Mouse (Mus musculus) heart, postnatal 25 days (tissue): Measurements from ENCODE around the gene Dll3. TPM values are rescaled to one million over a fixed set of nuclear protein-coding genes. Genes with fewer than 3 reads are reported as not detected.
A peak's percentile ranks its signal among the peaks of the same experiment; 100 is the strongest.

Source experiments
- DNase-seq: peaks from one replicate; pipeline ENCODE4 v3.0.0; 2022; ENCODE audit warnings: low spot score
- intact Hi-C: fragments of 180-260 bp; cut with DNase I; formaldehyde crosslinking; loops from one replicate; pipeline ENCODE4 v1.15.1; 2025
- total RNA-seq, 2 experiments: library from RNA; stranded (reverse); gene quantifications; 2 replicates each; pipeline ENCODE4 v1.2.3; 2021

The Dll3 gene
- not detected for total RNA-seq

DNA sequence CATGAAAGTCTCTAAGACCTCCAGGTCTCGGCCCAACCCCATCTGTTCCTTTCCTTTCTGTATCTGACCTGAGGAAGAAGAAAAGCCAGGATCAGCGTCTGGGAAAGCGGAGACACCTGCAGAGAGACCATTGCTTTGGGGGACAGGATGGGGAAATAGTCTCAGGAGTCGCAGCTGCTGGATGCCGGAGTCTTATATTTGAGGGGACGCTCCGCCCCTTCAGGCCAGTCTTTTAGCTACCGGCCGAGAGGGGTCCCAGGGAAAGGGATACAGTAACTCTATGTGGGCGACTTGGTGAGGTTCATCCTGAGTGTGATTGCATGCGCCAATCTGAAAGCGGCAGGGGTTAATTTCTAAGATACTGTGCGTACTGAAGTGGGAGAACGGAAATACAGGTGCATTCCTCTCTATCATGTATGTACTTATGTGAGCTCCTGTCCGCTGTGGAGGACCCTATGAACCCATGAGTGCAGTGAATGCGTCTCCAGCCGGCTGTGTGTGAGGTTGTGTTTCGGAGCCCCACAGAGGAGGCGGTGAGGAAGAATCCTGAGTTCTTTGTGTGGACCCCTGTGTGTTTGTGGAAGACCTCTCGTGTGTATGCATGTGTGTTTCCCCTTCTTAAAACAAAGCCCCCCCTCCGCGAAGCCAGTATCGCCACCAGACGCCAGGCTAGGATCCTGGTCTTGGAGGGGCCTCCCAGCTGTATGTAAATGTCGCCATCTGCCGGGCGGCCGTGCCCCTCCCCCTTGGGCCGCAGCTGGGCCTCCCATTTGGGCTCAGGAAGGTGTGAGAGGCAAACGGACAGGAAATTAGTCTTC, at the start of gene Dll3:
Dll3 (minus strand) TSS at position 623 of the 818 bp plus-strand sequence.
- peak; percentile 19 for DNase-seq
- intact Hi-C loops: loop anchor here (2.0 kb wide), 1 partner anchor 23 kb away; no protein-coding TSS in a partner anchor

DNA sequence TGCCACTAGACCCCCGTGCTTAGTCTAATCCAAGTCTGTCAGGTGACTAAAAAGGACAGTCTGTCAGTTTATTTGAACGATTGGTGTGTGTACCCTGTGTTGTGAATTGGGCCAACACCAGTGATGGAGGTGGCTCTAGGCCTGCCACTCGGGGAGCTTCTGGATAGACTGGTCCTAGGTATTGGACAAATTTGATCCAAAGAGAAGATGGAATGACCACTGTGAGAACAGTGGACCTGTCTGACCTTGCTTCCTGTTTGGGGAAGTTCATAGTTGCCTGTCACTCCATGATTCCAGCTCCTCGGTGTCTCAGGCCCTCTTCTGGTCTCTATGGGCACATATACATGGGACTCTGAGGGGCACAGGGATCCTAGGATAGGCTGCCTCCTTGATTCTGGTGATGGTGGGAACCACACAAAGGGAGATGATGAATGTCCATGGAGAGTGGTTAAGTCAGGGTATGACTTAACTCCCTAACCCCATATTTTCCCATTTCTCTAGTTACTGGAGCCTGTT, 49.7 kb upstream of the Dll3 start:
- intact Hi-C loops: loop anchor here (2.0 to 5.0 kb wide), 2 partner anchors 19 to 86 kb away; partner anchors contain the start of gene Gmfg
- DNase-seq: no peak

DNA sequence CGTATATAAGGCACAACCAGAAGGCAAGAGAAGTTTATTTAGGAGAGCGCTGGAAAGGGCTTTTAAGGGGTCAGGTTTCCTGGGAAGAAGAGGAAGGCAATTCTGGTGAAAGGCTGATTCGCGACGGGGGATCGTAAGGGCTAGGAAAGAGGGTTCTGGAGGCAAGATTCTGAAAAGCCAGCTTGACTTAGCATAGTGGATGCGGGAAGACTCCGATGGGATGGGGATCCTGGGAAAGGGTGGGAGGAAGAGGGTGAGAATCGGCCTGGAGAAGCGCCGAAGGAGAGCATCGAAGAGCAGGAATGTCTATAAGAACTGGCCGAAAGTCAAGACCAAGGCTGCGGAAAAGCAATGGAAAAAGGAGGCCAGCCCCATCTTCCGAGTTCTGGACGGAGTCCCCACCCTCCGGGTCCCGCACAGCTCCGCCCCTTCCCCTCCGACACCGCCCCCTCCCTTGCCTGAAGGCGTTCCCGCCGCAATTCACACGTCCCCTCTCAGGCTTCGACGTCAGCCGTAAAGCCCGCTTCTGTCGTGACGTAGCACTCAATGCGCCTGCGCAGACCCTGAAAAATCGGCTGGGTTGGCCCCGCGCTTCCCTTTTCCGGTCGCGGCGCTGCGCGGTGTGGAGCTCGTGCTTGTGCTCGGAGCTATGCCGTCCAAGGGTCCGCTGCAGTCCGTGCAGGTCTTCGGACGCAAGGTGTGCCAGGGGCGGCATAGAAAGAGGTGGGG, 48.3 kb upstream of the Dll3 start, which contains the start of gene Rps16:
Rps16 (plus strand) TSS at position 498 of the 729 bp plus-strand sequence.
- intact Hi-C loops: loop anchor here (2.0 to 5.0 kb wide), 2 partner anchors 20 to 87 kb away; partner anchors contain the start of gene Gmfg
- DNase-seq: peak; percentile 96

DNA sequence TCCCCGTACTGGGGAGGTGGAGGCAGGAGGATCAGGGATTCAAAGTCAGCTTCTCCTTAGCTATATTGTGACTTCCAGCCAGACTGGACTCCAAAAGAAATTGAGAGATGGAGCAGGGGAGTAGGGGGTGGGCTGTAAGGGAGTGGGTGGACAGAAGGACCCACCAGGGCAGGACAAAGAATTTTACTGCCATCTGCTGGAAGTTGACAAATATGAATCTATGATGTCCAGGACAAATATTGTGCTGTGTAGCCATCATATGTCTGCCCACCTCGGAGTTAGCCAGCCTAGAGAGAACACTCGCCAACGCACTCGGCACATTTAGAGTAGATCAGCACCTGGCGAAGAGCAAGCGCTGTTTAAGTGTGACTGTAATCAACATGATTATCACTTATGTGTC, 46.6 kb upstream of the Dll3 start:
- DNase-seq: no peak
- intact Hi-C loops: loop anchor here (5.0 kb wide), 1 partner anchor 71 kb away; the partner anchor contains the start of gene Eid2b

DNA sequence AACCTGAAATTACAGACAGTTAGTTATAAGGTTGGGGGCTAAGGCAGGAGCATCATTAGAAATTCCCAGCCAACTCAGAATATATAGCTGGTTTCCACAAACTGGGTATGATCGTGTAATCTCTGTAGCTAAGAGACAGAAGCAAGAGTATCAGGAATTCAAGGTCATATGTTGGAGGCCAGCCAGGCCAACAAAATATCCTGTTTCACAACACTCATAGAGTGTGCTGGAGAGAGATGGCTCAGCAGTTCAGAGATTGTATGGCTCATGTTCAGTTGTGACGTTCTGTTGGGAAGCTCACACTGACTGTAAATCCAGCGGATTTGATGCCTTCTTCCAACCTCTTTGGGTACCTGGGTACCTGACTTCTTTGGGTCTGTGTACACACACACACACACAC, 45.7 kb upstream of the Dll3 start:
- intact Hi-C loops: loop anchor here (5.0 kb wide), 1 partner anchor 70 kb away; the partner anchor contains the start of gene Eid2b
- DNase-seq: no peak

DNA sequence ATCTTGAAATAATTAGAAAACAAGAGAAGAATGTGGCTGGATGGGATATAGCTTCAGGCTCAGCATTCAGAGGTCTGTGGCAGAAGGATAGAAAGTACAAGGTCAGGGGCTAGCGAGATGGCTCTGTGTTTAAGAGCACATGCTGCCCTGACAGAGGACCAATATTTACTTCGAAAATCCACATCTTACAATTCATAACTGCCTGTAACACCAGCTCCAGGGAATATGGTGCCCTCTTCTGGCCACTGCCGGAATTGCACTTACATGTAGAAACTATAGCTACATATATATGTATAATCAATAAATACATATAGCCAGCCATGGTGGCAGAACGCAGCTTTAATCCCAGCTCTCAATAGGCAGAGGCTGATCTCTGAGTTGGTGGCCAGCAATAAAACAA, 42.6 kb upstream of the Dll3 start:
- intact Hi-C loops: loop anchor here (5.0 kb wide), 1 partner anchor 67 kb away; the partner anchor contains the start of gene Eid2b
- no peak for DNase-seq

DNA sequence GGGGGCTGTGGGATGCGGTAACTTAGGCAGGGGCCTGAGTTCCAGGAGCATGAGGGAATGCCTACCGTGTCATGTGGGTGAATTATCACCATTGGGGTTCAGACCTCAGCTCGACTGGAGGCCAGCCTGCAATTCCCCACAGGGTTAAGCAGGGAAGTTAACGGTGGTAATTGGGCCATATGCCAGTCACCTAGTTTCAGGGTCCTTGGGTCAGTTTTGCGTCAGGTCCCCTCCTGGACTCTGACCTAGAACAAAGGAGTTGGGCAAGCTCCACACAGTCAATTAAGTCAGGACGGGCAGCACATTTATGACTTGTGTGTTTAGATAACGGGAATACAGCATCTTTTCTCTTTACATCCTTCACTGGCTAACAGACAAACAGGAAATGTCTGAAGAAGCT, 39.3 kb upstream of the Dll3 start:
- intact Hi-C loops: no loop called here

DNA sequence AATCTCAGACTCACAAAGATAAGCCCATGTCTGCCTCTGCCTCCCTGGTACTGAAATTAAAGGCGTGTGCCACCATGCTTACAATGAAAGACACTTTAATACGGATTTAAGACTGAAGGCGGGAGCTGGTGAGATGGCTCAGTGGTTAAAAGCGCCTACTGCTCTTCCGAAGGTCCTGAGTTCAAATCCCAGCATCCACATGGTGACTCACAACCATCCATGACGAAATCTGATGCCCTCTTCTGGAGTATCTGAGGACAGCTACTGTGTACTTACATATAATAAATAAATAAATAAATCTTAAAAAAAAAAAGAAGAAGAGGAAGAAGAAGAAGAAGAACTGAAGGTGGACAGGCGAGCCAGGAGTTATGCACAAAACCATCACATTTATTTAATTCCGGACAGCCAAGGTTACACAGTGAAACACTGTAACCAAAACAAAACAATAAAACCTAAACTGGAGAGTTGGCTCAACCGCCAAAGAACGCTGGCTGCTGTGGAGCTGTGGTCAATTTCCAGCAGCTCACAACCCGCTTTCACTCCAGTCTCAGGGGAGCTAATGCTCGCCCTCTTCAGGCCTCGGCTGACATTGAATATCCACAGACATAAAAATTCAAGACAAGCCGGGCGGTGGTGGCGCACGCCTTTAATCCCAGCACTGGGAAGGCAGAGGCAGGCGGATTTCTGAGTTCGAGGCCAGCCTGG, 37.3 kb upstream of the Dll3 start:
- DNase-seq: peak; percentile 37
- intact Hi-C loops: no loop called here

More for the DNA sequence above, 39.3 kb upstream of the Dll3 start:
- DNase-seq: no peak

DNA sequence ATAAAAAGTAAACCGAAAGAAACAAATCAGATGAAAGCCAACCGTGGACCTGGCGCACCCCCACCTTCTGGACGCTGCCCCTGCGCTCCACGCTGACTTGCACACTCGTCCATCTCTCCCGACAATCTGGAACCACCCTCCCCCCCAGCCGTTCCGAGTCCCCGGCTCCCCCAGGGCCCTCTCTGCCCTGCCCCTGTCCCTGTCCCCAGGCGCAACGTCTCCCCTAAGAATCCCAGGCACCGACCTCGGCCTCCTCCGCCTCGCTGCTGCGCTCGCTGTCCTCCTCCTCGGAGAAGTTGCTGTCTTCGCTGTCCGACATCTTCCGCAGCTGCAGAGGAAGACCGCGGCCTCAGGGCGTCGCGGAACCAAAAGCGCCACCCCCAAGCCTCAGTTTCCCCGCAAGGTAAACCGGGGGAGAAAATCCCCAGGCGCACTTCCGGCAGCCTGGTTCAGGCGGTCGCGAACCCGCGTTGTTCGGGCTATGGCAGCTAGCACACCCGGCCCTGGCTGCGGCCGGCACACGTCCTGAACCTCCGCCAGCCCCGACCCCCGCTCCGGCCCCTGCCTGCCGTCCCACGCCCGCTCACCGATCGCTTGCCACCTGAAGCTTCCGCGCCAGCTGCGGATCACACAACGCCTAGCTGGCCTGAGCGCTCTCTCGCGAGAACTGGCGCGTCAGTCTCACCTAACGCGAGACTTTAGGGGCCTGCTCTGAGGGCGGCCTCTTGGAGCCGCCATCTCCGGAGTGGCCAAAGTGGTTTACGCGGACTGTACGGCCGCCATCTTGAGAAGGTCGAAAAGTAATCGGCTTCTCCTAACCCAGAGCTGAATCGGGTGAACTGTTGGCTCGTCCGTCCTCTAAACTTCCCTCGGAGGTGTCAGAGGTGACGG, 36.3 kb upstream of the Dll3 start, which contains the start of gene Supt5:
Supt5 (minus strand) TSS at position 639 of the 891 bp plus-strand sequence.
- DNase-seq: peak; percentile 96
- intact Hi-C loops: no loop called here

DNA sequence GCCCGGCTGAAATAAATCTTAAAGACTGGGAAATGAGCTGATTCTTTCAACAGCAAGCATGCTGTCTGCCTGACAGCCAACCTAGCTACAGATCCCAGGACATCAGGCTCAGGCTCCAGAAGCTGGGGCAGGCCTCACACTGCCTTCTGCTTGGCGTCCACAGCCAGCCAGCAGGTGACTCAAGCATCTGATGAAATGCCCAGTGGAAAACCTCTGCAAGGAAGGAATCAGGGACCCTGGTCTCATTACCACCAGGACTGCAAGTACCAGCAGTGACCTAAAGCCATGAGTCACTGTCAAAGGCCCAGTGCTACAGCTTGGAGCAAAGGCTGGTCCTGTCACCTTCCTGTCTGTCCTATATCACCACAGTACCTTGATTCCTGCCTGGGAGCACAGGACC, 33.4 kb upstream of the Dll3 start:
- no peak for DNase-seq
- intact Hi-C loops: no loop called here

DNA sequence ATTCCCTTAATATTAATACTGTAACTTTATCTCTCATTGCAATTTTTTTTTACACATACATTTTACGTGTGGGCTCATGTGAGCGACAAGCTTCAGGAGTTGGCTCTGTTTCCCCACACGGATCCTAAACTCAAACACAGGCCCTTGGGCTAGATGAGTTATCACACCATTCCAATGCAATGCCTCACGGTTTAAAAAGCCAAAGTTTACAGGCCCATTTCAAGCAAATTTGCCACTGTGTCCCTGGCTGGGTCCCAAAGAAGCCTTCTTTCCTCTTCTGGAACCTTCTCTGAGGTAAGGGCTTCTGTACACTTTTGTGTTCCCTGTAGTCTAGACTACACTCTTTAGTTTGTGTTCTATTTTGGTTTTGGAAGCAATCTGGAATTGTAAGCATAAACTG, 32.5 kb upstream of the Dll3 start:
- DNase-seq: no peak
- intact Hi-C loops: no loop called here

DNA sequence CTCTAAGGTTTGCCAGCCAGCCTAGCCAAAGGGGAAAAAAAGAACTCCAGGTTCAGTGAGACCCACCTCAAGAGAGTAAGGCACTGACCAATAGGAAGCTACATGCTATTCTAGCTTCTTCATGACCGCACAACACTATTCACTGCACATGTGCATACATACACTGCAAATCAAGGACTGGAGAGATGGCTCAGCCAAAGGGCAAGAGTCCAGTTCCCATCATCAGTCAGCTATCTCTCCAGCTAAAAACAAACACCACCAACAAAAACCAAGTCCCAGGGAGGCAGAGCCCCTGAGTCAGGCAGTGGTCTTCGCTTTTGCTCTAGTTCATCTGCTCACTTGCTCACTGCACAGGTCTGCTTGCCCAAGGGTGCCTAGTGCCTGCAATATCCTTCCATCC, 26.2 kb upstream of the Dll3 start:
- intact Hi-C loops: no loop called here
- no peak for DNase-seq

DNA sequence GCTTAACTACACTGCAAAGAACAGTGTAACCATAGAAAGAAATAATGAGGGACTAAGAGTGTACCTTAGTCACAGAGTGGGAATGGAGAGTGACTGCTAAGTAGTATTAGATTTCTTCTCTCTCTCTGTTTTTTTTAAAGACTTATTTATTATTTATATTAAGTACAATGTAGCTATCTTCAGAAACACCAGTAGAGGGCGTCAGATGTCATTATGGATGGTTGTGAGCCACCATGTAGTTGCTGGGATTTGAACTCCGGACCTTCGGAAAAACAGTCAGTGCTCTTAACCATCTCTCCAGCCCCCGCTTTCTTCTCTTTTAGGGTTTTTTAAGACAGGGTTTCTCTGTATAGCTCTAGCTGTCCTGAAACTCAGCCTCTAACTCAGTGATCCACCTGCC, 24.4 kb upstream of the Dll3 start:
- intact Hi-C loops: no loop called here
- no peak for DNase-seq

DNA sequence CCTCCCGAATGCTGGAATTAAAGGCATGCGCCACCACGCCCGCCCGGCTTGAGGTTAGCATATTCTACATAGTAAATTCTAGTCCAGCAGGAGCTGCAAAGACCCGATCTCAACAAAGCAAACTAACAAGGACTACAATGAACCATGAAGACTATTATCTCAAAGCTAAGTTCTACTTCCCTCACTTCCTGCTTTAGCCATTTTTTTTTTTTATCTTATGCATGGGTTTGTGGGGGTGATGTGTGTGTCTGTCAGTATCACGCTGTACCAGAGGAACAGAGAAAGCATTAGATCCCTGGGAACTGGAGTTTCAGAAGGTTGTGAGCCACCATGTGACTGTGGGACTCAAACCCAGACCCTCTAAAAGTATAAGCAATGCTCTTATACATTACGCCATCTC, 23.3 kb upstream of the Dll3 start:
- intact Hi-C loops: no loop called here
- no peak for DNase-seq

DNA sequence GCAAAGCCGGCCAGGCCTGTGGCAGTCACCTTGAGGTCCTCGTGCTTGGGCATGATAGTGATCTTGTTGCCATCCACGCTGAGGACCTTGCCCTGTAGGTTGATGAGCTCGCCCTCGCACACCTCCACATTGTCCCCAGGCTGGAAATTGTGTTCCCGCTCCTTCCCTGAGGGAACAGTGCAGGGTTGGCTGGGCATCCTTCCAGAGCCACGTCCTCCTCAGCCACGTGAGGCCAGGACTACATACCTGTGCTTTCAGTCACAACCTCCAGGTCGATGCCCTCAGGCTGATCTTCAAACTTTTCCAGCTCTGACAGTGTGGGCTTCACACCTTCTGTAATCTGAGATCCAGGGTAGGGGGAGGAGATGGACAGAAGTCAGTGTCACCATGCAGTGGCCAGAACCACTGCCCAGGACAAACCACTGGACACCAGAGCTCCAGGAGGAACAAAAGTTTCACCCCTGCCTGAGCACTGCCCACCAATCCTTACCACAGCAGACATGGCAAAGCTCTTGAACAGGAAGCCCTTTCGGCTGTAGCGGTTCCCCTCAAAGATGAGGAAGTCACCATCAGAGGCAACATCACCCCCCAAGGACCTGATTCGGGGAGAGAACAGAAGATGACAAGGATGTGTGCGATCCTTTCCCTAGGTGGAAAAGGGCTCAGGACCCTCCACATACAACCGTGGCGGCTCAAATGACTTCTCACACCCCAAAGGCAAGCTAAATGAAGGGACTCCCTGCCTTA, 20.1 kb upstream of the Dll3 start:
- no peak for DNase-seq
- intact Hi-C loops: no loop called here

DNA sequence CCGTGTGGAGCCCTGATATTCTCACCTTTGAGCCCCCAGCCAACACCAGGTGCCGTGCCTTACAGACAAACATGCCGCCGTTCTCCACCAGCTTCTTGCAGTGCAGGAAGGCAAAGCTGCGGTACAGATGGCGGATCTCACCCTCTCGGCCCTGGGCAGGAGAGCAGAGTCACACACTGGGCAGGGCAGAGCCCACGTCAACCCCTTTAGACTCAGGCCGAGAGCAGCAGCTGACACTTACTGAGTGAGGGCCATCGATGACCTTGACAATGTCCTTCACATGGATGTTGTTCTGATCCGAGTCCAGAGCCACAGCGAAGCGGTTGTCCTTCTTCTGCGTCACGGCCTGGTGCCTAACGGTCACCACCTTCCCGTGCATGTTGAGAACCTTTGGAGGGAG, 16.7 kb upstream of the Dll3 start:
- intact Hi-C loops: no loop called here
- DNase-seq: no peak

DNA sequence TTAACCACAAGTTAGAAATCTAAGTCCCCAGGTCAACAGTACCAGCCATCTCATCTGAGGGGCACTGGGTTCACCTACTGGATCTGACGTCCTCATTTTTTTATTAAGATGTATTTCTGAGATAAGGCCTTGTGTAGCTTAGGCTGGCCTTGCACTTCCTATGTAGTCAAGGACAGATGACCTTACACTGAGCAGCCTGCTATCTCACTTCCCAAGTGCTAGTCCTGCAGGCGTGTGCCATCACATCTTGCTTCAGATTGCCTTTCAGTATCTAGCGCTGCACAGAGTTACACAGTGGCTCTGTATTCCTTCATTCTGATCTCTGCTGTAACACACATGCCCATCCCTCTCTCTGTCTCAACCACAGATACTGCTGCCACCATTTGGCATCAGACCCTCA, 16.0 kb upstream of the Dll3 start:
- no peak for DNase-seq
- intact Hi-C loops: no loop called here

DNA sequence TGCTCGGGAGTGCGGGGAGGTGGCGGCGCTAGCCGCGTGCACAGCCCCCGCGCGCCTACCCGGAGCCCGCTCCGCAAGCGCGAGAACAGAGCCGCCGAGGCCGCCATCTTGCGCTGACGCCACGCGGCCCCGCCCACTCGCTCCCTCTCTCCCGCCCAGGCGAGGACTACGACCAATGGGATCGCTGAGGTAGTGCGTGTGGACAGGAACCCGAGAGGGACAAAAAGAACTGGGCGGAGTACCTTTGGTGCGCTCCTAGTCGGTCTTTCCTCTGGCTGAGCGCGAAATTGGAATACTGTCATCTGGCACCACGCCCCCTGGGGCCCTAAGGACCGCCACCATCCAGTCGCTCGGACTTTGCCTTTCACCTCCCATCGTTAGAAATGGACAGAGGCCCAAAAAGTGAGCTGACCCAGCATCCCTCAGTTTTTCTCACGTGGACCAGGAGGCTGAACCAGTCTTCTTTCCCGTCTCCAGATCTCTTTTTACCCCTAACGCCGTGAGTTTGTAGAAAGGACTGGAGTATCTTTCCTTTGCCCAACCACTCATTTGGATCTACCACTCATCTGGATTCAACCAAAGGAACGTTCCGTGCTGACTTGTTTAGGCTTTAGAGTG, 10.0 kb upstream of the Dll3 start, which contains the start of gene Timm50:
Timm50 (minus strand) TSS at position 147 of the 618 bp plus-strand sequence.
- peak; percentile 94 for DNase-seq
- intact Hi-C loops: loop anchor here (2.0 kb wide), 1 partner anchor 25 kb away; no protein-coding TSS in a partner anchor
